Mouse (Mus musculus): ENCODE results near the gene Mpdz. TPM values are rescaled to one million over a fixed set of nuclear protein-coding genes. Genes with fewer than 3 reads are reported as not detected.

Mpdz gene
- total RNA-seq, 2 experiments from 2014 or later: not detected

DNA sequence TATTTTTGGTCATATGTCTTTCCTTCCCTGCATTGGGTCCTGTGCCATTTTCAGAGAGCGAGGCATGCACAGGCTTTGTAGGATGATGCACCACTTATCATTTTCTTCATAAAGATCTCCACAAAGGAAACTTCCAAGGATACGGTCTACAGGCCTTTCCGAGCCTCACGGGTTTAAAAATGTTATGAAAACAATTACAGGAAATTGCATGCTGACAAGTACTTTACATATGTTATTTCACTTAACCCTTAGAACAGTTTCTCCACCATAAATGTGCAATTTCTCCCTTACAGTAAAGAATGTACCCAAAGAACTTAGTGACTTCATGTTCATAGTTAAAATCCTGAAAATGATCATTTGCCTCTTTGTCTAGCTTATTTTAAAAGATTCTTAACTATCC is 144.2 kb downstream of the Mpdz start:
- no peak for ATAC-seq (replicated peaks; ENCODE audit: low FRiP score, low TSS enrichment, poor library complexity, severe bottlenecking)

GRCm38 (mm10) chr4:81293309-81293708 is 149.3 kb downstream of the Mpdz start:
- no peak for ATAC-seq (replicated peaks; ENCODE audit: low FRiP score, low TSS enrichment, poor library complexity, severe bottlenecking)

DNA sequence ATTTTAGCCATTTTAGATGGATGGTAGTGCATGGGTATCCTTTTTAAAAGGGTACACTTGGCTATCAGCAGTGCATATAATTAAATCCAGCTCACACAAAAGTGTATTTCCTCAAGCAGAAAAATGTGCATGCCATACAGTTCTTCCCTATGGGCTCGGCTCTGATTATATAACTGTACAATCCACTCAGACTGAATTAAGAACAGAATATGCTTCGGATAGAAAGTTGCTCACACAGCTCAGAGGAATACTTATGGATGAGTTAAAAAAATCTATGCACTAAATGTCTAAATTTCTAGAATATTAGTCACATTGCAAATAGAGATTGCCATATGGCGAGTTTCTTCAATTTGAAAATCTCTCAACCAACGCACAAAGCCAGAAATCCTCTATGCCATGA is 157.1 kb downstream of the Mpdz start:
- ATAC-seq (replicated peaks; ENCODE audit: low FRiP score, low TSS enrichment, poor library complexity, severe bottlenecking): no peak

- ATAC-seq (replicated peaks; ENCODE audit: low FRiP score, low TSS enrichment, poor library complexity, severe bottlenecking): no peak
Measured at GRCm38 (mm10) chr4:81283611-81284010, 159.0 kb downstream of the Mpdz start.

DNA sequence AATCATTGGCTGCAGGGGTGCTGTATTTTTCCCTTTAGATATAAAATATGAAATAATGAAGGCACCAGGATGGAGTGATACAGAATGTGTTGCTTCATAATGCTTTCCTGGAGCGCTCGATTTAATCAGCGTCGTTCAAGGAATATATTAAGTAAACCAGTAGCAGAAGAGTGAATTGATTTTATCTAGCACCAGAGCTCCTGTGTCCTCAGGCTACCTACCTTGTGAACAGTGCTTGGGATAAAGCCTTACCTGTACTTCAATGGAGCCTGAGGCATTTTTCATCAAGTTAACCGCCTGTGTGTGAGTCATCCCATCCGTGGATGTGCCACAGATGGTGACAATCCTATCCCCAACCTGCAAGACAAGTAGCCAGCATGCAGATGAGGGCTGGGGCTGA is 159.5 kb downstream of the Mpdz start:
- ATAC-seq (replicated peaks; ENCODE audit: low FRiP score, low TSS enrichment, poor library complexity, severe bottlenecking): no peak

DNA sequence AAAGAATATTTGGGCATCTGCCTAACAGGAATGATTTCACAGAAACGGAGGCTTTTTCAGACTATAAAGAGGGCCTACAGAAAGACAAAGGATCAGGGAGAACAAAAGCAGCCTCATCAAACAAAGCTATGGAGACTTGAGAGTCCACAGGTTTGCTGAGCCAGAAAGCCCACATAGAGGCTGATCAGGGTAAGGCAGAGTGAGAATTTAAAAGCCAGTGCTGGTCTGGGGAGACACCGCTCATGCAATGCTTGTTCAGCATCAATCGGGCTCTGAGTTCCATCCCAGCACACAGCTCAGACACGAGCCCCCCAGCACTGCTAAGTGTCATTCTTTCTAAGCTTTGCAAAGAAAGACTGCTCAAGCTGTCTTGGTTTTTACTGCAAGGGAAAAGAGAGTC is 162.5 kb downstream of the Mpdz start:
- no peak for ATAC-seq (replicated peaks; ENCODE audit: low FRiP score, low TSS enrichment, poor library complexity, severe bottlenecking)

GRCm38 (mm10) chr4:81279451-81279850 is 163.2 kb downstream of the Mpdz start:
- ATAC-seq (replicated peaks; ENCODE audit: low FRiP score, low TSS enrichment, poor library complexity, severe bottlenecking): no peak

GRCm38 (mm10) chr4:81275957-81276715 is 166.5 kb downstream of the Mpdz start:
- ATAC-seq (replicated peaks; ENCODE audit: low FRiP score, low TSS enrichment, poor library complexity, severe bottlenecking): no peak

DNA sequence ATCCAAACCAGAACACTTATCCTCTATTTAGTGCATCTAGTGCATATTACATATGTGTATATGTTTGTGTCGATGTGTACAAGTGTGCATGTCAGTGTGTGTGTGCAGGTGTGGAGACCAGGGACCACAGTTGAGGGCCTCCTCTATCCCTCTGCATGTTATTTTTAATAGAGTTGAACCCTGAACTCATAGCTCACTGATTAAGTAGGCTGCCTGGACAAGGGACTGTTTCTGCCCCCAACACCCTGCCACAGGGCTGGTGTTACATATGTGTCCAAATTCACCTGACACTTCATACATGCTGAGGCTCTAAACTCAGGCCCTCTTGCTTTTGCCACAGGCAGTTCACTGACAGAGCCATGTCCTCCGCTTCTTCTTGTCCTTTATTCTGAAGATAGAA is 169.5 kb downstream of the Mpdz start:
- no peak for ATAC-seq (replicated peaks; ENCODE audit: low FRiP score, low TSS enrichment, poor library complexity, severe bottlenecking)

GRCm38 (mm10) chr4:81252859-81253780 is 189.5 kb downstream of the Mpdz start:
- ATAC-seq (replicated peaks; ENCODE audit: low FRiP score, low TSS enrichment, poor library complexity, severe bottlenecking): no peak

DNA sequence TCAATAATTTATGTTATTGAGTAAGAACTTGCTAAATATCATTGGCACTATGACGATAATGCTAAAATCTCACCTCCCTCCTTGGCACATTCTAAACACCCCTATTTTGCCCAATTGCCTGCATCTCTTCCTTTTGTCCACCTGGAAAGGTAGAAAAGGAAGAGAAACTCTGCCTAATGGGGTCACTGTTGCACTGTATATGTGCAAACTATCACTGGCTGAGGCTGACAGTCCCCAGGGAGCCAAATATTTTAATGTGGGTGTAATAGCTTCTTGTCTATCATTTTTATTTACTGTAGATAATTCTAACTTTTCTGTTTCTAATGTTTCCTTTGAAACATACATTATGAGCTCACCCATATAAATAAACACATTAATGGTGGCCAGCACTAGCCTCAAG is 190.3 kb downstream of the Mpdz start:
- ATAC-seq (replicated peaks; ENCODE audit: low FRiP score, low TSS enrichment, poor library complexity, severe bottlenecking): no peak

DNA sequence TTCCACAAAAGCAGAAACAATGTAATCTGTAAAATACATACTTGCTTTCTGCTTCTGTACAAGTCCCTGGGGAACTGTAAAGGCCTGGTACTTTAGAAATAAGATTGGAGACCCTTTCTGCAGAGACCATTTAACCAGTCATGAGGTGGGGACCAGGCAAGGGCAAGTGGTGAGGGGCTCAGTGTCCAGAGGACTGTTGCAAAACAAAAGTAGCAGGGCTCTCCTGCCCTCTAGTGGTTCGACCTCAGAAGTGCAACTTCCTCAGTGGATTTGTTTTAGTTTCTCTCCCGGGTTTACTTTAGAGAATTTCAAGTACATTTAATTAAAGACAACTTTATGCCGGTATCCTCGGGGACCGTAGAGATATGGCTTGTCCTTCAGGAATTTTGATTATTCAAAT is 190.7 kb downstream of the Mpdz start:
- ATAC-seq (replicated peaks; ENCODE audit: low FRiP score, low TSS enrichment, poor library complexity, severe bottlenecking): no peak

- ATAC-seq (replicated peaks; ENCODE audit: low FRiP score, low TSS enrichment, poor library complexity, severe bottlenecking): no peak
Measured at GRCm38 (mm10) chr4:81249245-81249644, 193.4 kb downstream of the Mpdz start.

DNA sequence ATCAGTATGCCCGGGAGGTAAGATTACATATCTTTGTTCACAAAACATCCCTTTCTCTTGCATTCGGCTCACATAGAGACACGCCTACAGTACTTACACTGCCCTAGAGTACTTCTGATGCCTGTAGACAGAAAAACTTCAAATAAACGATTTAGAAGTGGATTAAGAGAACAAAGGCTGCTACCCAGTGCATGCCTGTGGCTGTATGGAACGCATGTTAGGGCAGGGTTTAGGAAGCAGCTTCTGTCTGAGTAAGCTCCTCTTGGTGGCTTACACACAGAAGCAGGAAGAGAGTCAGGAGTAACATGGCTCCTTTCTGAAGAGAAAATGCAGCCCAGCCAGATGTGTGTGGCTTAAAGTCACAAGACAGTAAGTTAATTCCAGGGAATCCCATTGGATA is 206.4 kb downstream of the Mpdz start:
- no peak for ATAC-seq (replicated peaks; ENCODE audit: low FRiP score, low TSS enrichment, poor library complexity, severe bottlenecking)

All from megakaryocyte-erythroid progenitor cell, adult 5-6 weeks (primary cell).